In genomic region chr2:181525526-181525925, GRCm38 (mm10) we compare ENCODE assay signal across 32 mouse cellular contexts. TPM values are rescaled to one million over a fixed set of nuclear protein-coding genes. Genes with fewer than 3 reads are reported as not detected.
DNase-seq lines count a peak whose midpoint lies in the region; ATAC-seq and TF ChIP-seq lines count a peak whose summit lies in the region.
"Had no signal": no experiment of that assay in that cellular context is flagged by ENCODE, and none has a peak within 500 bp of the region (broad histone marks: within the 10 kb centered on the region; RNA-seq: fewer than 3 reads in every experiment).

No protein-coding gene starts in this region.

- DNase-seq in kidney, postnatal 0 days (ENCODE audit: low spot score): peak; percentile 31
- no peak for DNase-seq in kidney, postnatal 25 days
- DNase-seq in 3T3-L1 (ENCODE audit: low read depth, low spot score): peak; percentile 66
- peak; percentile 73 for DNase-seq in Patski (ENCODE audit: low read depth, low spot score)
- DNase-seq in large intestine, adult 2 months (ENCODE audit: low read depth, low spot score): peak; percentile 58
- DNase-seq in left cerebral cortex, adult 18-20 months (ENCODE audit: low spot score in 2 of 2): no peak
- DNase-seq in testis, postnatal 14 days (ENCODE audit: low spot score): no peak
- DNase-seq: adrenal gland, postnatal 14 days; cerebellum, adult 8-10 months; gastrocnemius, postnatal 36 days; heart, postnatal 36 days; layer of hippocampus, postnatal 36 days; liver, postnatal 0 days; lung, postnatal 36 days; midbrain, embryonic 14.5 days; right cerebral cortex, postnatal 14 days; spleen, adult 18-20 months; thymus, adult 18-20 months; thymus, postnatal 36 days had no signal

- ATAC-seq in kidney, postnatal 0 days (replicated peaks; ENCODE audit: low FRiP score, low read depth): peak; percentile 82
- ATAC-seq in Patski: peak; percentile 95
- ATAC-seq: forebrain, embryonic 16.5 days; liver, postnatal 0 days had no signal

- H3K9me3 ChIP-seq in kidney, postnatal 0 days (replicated peaks; ENCODE audit: low read length): no peaks in the 10 kb centered on the region
- H3K9me3 ChIP-seq: hindbrain, embryonic 15.5 days; limb, embryonic 12.5 days; neural tube, embryonic 12.5 days had no signal

- no peaks in the 10 kb centered on the region for H3K27me3 ChIP-seq in kidney, postnatal 0 days (ENCODE audit: insufficient read depth, low read length)
- no peaks in the 10 kb centered on the region for H3K27me3 ChIP-seq in Patski
- H3K27me3 ChIP-seq: heart, embryonic 15.5 days; hindbrain, embryonic 15.5 days; limb, embryonic 12.5 days; megakaryocyte, embryonic 14.5 days; neural tube, embryonic 12.5 days had no signal

- H3K4me3 ChIP-seq in kidney, postnatal 0 days (replicated peaks; ENCODE audit: low read depth, low read length): no peak overlapping the region
- H3K4me3 ChIP-seq: forebrain, embryonic 10.5 days; heart, embryonic 15.5 days; hindbrain, embryonic 15.5 days; limb, embryonic 12.5 days; megakaryocyte, embryonic 14.5 days; neural tube, embryonic 12.5 days had no signal

- in situ Hi-C loops in Patski (cut with MboI; ENCODE audit: low pct_unique_long_range_greater_than_20kb): no loop called here

- peak overlapping the region; percentile 80 for H3K27ac ChIP-seq in kidney, postnatal 0 days
- H3K27ac ChIP-seq: forebrain, embryonic 10.5 days; heart, embryonic 15.5 days; hindbrain, embryonic 15.5 days; limb, embryonic 12.5 days; neural tube, embryonic 12.5 days had no signal

- POLR2A ChIA-PET in Patski (lab: Charles Lee): interaction anchor here (0.8 to 1.4 kb wide), 3 partner anchors 46 to 55 kb away, joined by 3 to 4 read pairs (median 3); no protein-coding TSS in a partner anchor

- no peak overlapping the region for H3K4me2 ChIP-seq in kidney, postnatal 0 days (ENCODE audit: low read length)
- H3K4me2 ChIP-seq: heart, embryonic 15.5 days; hindbrain, embryonic 15.5 days; limb, embryonic 12.5 days; liver, embryonic 11.5 days; neural tube, embryonic 12.5 days had no signal

- peaks cover 15% of the 10 kb centered on the region; the same call in 1 of the 2 replicates for H3K4me1 ChIP-seq in kidney, postnatal 0 days (replicated peaks; ENCODE audit: insufficient read depth, low read length)

- no peak for TF ChIP-seq CTCF in kidney, postnatal 0 days (IDR thresholded peaks at IDR 0.05; ENCODE audit: low read depth)
- TF ChIP-seq CTCF in Patski (IDR thresholded peaks at IDR 0.05): no peak

- H3K9ac ChIP-seq in kidney, postnatal 0 days (ENCODE audit: low read depth, low read length): no peak overlapping the region
- H3K9ac ChIP-seq: heart, embryonic 15.5 days; hindbrain, embryonic 15.5 days; limb, embryonic 12.5 days; neural tube, embryonic 12.5 days had no signal

- CTCF ChIA-PET in Patski (lab: Charles Lee): interaction anchor here (0.7 to 3.8 kb wide), 8 partner anchors 9 to 69 kb away, joined by 3 to 33 read pairs (median 4); no protein-coding TSS in a partner anchor

- H3K36me3 ChIP-seq in kidney, postnatal 0 days (ENCODE audit: insufficient read depth, low read length): 0 out of 2 replicates have a peak, but pooled peaks cover 4% of the 10 kb centered on the region

- 66% methylated on average over 5 of the region's 5 CpGs for WGBS in kidney, postnatal 0 days
- 42% methylated on average over 5 of the region's 5 CpGs for WGBS in large intestine, adult 2 months

RNA-seq across cellular contexts. Expression of gene Dnajc5, which starts 5.2 kb away (rescaled TPM):
- polyA plus RNA-seq in kidney, postnatal 0 days (2015; fragmentation: Nextera tagmentation; extraction: Ambion mirVana): 70.5 and 79.5 TPM in 2 replicates
- polyA plus RNA-seq in Patski (2021): 110 TPM
- polyA plus RNA-seq in large intestine, adult 2 months (2012; rRNA removed): 38.0 and 53.9 TPM in 2 replicates
- 100 to 1,000 TPM; 299 to 304 TPM for total RNA-seq in left cerebral cortex, adult 18-20 months (2021)

RNA-seq across cellular contexts. Expression of gene Tpd52l2, which starts 28.6 kb away (rescaled TPM):
- polyA plus RNA-seq in kidney, postnatal 0 days (2015; fragmentation: Nextera tagmentation; extraction: Ambion mirVana): 140 and 144 TPM in 2 replicates
- polyA plus RNA-seq in Patski (2021): 179 TPM
- polyA plus RNA-seq in large intestine, adult 2 months (2012; rRNA removed): 26.8 and 28.8 TPM in 2 replicates
- total RNA-seq in left cerebral cortex, adult 18-20 months (2021): 10 to 100 TPM; 77.5 to 82.8 TPM

RNA-seq across cellular contexts. Expression of gene Abhd16b, which starts 32.5 kb away (rescaled TPM):
- 0.12 and 0.17 TPM in 2 replicates for polyA plus RNA-seq in kidney, postnatal 0 days (2015; fragmentation: Nextera tagmentation; extraction: Ambion mirVana)
- 1.0 TPM for polyA plus RNA-seq in Patski (2021)
- 0.05 and 0.11 TPM in 2 replicates for polyA plus RNA-seq in large intestine, adult 2 months (2012; rRNA removed)
- total RNA-seq in left cerebral cortex, adult 18-20 months (2021): not detected
- total RNA-seq: adrenal gland, postnatal 14 days; gastrocnemius, postnatal 36 days; heart, adult 8-10 months; heart, postnatal 36 days; layer of hippocampus, adult 8-10 months; layer of hippocampus, postnatal 36 days; left cerebral cortex, postnatal 14 days; MEL had no signal
- polyA plus RNA-seq: C2C12; forebrain, embryonic 10.5 days; forebrain, embryonic 16.5 days; limb, embryonic 12.5 days; liver, embryonic 11.5 days had no signal

RNA-seq across cellular contexts. Expression of gene Uckl1, which starts 59.2 kb away (rescaled TPM):
- 45.6 and 46.5 TPM in 2 replicates for polyA plus RNA-seq in kidney, postnatal 0 days (2015; fragmentation: Nextera tagmentation; extraction: Ambion mirVana)
- 116 TPM for polyA plus RNA-seq in Patski (2021)
- polyA plus RNA-seq in large intestine, adult 2 months (2012; rRNA removed): 132 and 189 TPM in 2 replicates
- total RNA-seq in left cerebral cortex, adult 18-20 months (2021): 10 to 100 TPM; 51.5 to 70.2 TPM

Comparison
In these comparisons a context has a peak if more than half of its experiments do, and no peak if none do; other contexts are left out.
1. DNase-seq: peak in kidney, postnatal 0 days (single experiment), 3T3-L1 (single experiment), Patski (single experiment) and large intestine, adult 2 months (single experiment); none in kidney, postnatal 25 days (0 of 2), left cerebral cortex, adult 18-20 months (0 of 2) and testis, postnatal 14 days (single experiment).